Mouse (Mus musculus): ENCODE results near the gene Vmn1r4.

The Vmn1r4 gene

GRCm38 (mm10) chr6:56917578-56918368 lies 6.0 kb upstream of the Vmn1r4 start:
- no peak for DNase-seq (ENCODE audit: low spot score)

GRCm38 (mm10) chr6:56919330-56920044 lies 4.3 kb upstream of the Vmn1r4 start:
- DNase-seq (ENCODE audit: low spot score) = no peak

GRCm38 (mm10) chr6:56920222-56921092 lies 3.4 kb upstream of the Vmn1r4 start:
- DNase-seq (ENCODE audit: low spot score) = no peak

DNA sequence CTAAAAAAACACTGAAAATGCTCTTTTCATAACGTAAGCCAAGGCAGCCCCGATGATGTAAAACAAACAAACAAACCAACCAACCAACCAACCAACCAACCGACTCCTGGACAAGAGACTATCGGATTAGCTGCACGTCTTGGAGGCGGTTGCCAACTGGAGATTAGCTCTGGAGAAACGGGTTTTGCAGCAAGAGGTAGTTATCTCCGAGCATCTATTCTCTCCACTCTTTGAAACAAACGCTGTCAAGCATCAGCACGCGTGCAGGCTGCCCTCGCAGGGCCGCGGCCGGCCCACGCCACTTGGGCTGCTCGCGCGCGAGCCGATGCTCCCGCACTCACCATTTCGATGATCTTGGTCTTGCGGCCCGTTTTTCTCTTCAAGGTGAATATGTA lies 487 bp upstream of the Vmn1r4 start:
- no peak for DNase-seq (ENCODE audit: low spot score)

- no peak for DNase-seq (ENCODE audit: low spot score)
These were observed 8.0 kb downstream of the Vmn1r4 start for GRCm38 (mm10) chr6:56931648-56932415.

- DNase-seq (ENCODE audit: low spot score) = no peak
These were observed 8.6 kb downstream of the Vmn1r4 start for GRCm38 (mm10) chr6:56932464-56932863.

DNA sequence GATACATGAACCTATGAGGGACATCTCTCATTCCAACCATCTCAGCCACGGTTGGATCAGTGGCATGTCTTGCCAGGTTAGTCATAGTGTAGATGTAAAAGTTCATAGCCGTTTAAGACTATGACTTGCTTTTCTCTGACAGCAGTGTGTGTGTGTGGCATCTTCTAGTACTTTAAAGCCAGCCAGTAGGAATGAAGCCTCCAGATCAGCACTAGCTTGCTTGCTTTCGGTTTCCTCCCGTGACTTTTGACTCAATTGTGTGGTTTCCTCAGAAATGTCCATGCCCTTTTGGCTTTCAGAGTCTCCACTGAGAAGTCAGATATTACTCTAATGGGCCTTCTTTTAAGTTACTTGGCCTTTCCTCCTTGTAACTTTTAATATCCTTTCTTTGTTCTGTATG lies 10.6 kb downstream of the Vmn1r4 start:
- DNase-seq (ENCODE audit: low spot score) = no peak

- no peak for DNase-seq (ENCODE audit: low spot score)
These were observed 32.6 kb downstream of the Vmn1r4 start for GRCm38 (mm10) chr6:56956436-56956835.

GRCm38 (mm10) chr6:56969973-56970372 lies 46.2 kb downstream of the Vmn1r4 start, which contains the start of gene Vmn1r5:
TSS of gene Vmn1r5 (plus strand) at chr6:56970273.
- no peak for DNase-seq (ENCODE audit: low spot score)

DNA sequence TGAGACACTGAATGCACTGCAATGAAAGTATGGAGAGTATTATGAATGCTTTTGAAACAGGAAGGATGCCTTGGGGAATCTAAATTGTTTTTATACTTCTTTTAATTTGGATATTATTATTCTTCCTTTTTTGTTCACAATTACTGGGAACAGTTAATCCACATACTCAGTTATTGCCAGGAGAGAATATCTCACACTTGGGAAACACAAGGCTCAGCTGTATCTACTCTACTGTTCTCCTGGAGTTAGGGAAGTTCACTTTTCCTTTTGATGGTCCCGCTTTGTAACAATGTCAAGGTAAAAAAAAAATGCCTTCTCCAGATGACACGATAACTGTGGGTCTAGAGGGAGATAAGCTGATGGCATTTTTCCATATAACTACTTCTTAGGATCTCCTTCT lies 73.1 kb downstream of the Vmn1r4 start, which contains the start of gene Vmn1r6:
Vmn1r6 (plus strand) TSS at position 301 of the 400 bp plus-strand sequence.
- no peak for DNase-seq (ENCODE audit: low spot score)
